Mouse (Mus musculus): ENCODE results near the gene Ralgapb. TPM values are rescaled to one million over a fixed set of nuclear protein-coding genes. Genes with fewer than 3 reads are reported as not detected.

The Ralgapb gene
- 39.1 TPM for polyA plus RNA-seq (2014; fragmentation: Illumina TruSeq; extraction: RNeasy Lipid Tissue Mini Kit (QIAGEN cat#74804); ENCODE audit: low read depth, low replicate concordance)

DNA sequence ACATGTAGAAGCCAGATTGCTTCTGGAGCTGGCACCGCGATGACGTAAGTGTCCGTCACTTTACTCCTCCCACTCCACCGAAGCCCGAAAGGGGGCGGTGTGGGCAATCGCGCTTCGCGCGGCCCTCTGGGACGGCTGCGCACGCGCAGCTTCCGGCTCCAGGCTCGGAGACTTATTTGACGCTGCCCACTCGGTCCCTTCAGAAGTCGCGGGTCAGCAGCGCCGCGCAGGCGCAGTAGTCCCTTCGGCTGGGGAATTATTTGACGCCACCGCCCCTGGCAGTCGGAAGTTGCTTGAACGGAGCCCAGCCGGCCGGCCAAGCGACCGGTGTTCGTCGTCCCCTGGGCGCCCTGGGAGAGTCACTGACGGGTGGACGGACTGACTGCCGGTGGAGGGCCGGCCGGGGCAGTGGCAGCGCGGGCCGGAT, at the start of gene Ralgapb:
TSS of gene Ralgapb (plus strand) at position 254 of the 427 bp plus-strand sequence.

DNA sequence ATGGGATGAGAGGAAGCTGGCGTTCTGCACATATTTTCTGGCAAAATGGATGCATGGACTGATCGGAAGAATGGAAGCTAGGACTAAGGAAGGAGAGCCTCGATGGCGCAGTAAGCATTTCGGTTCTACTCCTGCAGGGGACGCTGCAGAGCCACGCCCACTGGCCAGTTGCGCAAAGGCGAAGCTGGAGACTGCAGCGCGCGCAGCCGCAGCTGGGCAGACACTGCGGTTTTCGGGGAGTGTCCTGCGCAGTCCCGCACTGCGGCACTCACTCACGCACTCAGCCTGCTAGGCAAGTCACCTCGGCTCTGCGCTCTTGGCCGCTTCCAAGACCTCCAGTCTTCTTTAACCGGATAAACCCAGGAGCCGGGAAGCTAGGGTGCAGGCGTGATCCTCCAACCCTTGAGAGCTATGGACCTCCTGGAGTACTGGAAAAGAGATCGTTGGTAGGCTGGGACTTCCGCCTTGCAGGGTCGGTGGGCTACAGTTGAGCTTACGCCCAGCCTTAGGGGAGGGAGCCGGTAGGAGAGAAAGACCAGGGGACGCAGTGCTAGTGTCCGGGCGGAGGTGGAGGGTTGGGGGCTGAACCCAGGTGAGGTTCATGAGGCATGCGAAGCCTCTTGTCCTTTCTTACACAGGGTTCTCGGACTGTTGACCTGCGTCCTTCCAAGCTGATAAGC, 34.1 kb upstream of the Ralgapb start, which contains the start of gene Snhg11:
TSS of gene Snhg11 (plus strand) at position 196 of the 680 bp plus-strand sequence.

DNA sequence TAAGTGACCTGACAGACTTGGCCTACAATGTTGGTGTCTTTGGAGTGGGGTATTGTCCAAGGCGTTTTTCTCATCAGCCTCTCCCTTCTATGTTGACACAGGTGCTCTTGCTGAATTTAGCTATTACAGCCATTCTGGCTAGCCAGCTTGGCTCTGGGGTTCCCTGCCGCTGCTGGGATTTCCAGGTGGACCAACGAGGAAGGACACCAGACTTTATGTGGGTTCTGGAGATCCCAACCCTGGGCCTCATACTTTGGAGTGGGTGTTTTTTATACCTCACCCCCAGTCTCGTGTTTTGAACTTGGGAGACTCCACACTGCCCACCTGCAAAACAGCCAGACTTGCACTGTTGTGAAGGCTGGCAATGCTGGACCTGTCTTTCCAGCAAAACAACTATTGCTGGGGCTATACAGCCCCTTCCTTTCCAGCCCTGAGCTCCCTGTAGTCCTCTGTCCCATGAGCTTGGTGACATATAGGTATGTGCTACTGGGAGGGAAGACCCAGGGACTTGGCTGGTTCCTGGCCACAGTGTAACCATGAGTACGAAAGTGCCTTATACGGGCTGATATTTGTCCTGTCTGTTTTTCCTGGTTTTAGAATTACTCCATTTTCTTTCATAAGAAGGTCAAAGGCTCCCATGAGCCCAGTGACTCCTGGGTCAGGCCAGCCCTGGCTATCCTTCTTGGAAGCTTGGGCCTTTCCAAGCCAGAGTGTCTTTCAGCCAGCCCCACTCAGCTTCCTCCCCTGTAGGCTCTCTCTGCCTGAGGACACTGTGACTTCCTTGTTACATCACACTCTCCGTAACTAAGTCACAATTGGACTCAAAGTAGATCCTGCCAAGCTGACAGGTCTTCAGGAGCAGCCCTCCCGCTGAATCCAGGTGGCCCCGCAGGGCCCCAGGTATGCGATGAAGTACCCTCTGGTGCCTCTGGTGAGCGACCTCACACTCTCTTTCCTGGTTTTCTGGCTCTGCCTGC, 92.5 kb downstream of the Ralgapb start, which contains the start of gene Adig:
TSS of gene Adig (plus strand) at position 777 of the 977 bp plus-strand sequence.

DNA sequence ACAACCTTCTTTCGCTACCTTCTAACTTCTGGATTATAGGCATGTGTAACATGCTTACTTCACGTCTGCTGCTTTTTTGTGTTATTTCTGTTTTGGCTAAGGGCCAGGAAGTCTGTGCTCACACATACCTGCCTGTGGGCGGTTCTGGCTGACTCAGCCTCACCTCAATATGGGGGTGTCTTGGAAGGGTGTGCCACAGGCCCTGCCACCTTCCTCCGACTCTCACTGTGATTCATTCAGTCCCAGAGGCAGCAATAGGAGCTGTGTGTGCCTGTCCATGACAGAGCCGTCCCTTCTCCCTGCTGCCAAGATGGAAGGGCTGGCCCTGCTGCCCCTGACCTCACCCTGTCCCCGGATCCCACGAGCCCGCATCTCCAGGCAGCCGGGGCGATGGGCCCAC, 102.9 kb downstream of the Ralgapb start, which contains the start of gene Arhgap40:
TSS of gene Arhgap40 (plus strand) at position 269 of the 400 bp plus-strand sequence.

Other genes starting within 250 kb of the Ralgapb start
- gene D630003M21Rik, start 180.6 kb upstream of the Ralgapb start, polyA plus RNA-seq (2014; fragmentation: Illumina TruSeq; extraction: RNeasy Lipid Tissue Mini Kit (QIAGEN cat#74804); ENCODE audit: low read depth, low replicate concordance) = 0.21 TPM
- 13.3 TPM for gene Bpi, start 151.8 kb upstream of the Ralgapb start, polyA plus RNA-seq (2014; fragmentation: Illumina TruSeq; extraction: RNeasy Lipid Tissue Mini Kit (QIAGEN cat#74804); ENCODE audit: low read depth, low replicate concordance)
- gene Lbp, start 103.4 kb upstream of the Ralgapb start, polyA plus RNA-seq (2014; fragmentation: Illumina TruSeq; extraction: RNeasy Lipid Tissue Mini Kit (QIAGEN cat#74804); ENCODE audit: low read depth, low replicate concordance) = 4.3 TPM
- gene Snhg11, start 34.2 kb upstream of the Ralgapb start, polyA plus RNA-seq (2014; fragmentation: Illumina TruSeq; extraction: RNeasy Lipid Tissue Mini Kit (QIAGEN cat#74804); ENCODE audit: low read depth, low replicate concordance) = 4.5 TPM
- gene Adig, start 92.8 kb downstream of the Ralgapb start, polyA plus RNA-seq (2014; fragmentation: Illumina TruSeq; extraction: RNeasy Lipid Tissue Mini Kit (QIAGEN cat#74804); ENCODE audit: low read depth, low replicate concordance) = 9.5 TPM
- gene Arhgap40, start 102.9 kb downstream of the Ralgapb start, polyA plus RNA-seq (2014; fragmentation: Illumina TruSeq; extraction: RNeasy Lipid Tissue Mini Kit (QIAGEN cat#74804); ENCODE audit: low read depth, low replicate concordance) = not detected
- gene Slc32a1, start 200.9 kb downstream of the Ralgapb start, polyA plus RNA-seq (2014; fragmentation: Illumina TruSeq; extraction: RNeasy Lipid Tissue Mini Kit (QIAGEN cat#74804); ENCODE audit: low read depth, low replicate concordance) = not detected
- 0.92 TPM for gene Actr5, start 215.0 kb downstream of the Ralgapb start, polyA plus RNA-seq (2014; fragmentation: Illumina TruSeq; extraction: RNeasy Lipid Tissue Mini Kit (QIAGEN cat#74804); ENCODE audit: low read depth, low replicate concordance)

Data from testis, adult 10 weeks (tissue).